Mouse (Mus musculus) embryonic facial prominence, embryonic 15.5 days (tissue): ENCODE data around the gene B3galt4. TPM values are rescaled to one million over a fixed set of nuclear protein-coding genes. Genes with fewer than 3 reads are reported as not detected.
A peak's percentile ranks its signal among the peaks of the same experiment; 100 is the strongest.

Experiments used
- ATAC-seq: fragments of 200-750 bp; cut with Nextera tagmentation; 2 replicates; pipeline ENCODE4 v1.8.0; 2017; ENCODE audit warnings: low read depth, moderate TSS enrichment; ENCODE audit not compliant: insufficient number of reproducible peaks, low FRiP score, low TSS enrichment
- H3K27ac ChIP-seq: fragments of 300-500 bp; sonication (generic); replicated peaks from 2 replicates; pipeline ENCODE4 v1.5.1; 2015; ENCODE audit warnings: mild to moderate bottlenecking, inconsistent platforms
- H3K27me3 ChIP-seq: fragments of 300-500 bp; sonication (generic); 2 replicates; pipeline ENCODE4 v1.6.1; 2015; ENCODE audit warnings: inconsistent platforms
- H3K36me3 ChIP-seq: fragments of 300-500 bp; sonication (generic); 2 replicates; pipeline ENCODE4 v1.6.1; 2015; ENCODE audit warnings: mild to moderate bottlenecking, inconsistent platforms
- H3K4me1 ChIP-seq: fragments of 300-500 bp; sonication (generic); 2 replicates; pipeline ENCODE4 v1.6.1; 2015; ENCODE audit warnings: inconsistent platforms
- H3K4me2 ChIP-seq: fragments of 300-500 bp; sonication (generic); replicated peaks from 2 replicates; pipeline ENCODE4 v1.6.1; 2015; ENCODE audit warnings: mild to moderate bottlenecking, inconsistent platforms
- H3K4me3 ChIP-seq: fragments of 300-500 bp; sonication (generic); replicated peaks from 2 replicates; pipeline ENCODE4 v1.5.1; 2015; ENCODE audit warnings: mild to moderate bottlenecking, inconsistent platforms
- H3K9ac ChIP-seq: fragments of 300-500 bp; sonication (generic); 2 replicates; pipeline ENCODE4 v1.6.1; 2015; ENCODE audit warnings: inconsistent platforms
- H3K9me3 ChIP-seq: fragments of 300-500 bp; sonication (generic); replicated peaks from 2 replicates; pipeline ENCODE4 v1.6.1; 2016; ENCODE audit warnings: inconsistent platforms
- WGBS: fragments of 180-500 bp; shearing (Covaris S2); methylation state at CpG from one replicate; pipeline ENCODE4 v1.1.7; 2015; 5-methylcytosine and 5-hydroxymethylcytosine counted together
- polyA plus RNA-seq: library from polyadenylated mRNA; unstranded; fragments of >200 nt; fragmentation: Nextera tagmentation; extraction: Ambion mirVana; gene quantifications from 2 replicates; pipeline ENCODE4 v1.2.1, GENCODE M21; 2015

Gene B3galt4
- polyA plus RNA-seq, 1 experiment from 2014 or later: 8.5 TPM

- peaks cover 48% of the 10 kb centered on the region for H3K36me3 ChIP-seq
- H3K4me3 ChIP-seq: no peak overlapping the region
- WGBS: 87% methylated on average over 16 of the region's 16 CpGs
- no peak overlapping the region for H3K27ac ChIP-seq
- no peak overlapping the region for H3K9ac ChIP-seq
- H3K9me3 ChIP-seq: no peaks in the 10 kb centered on the region
- H3K27me3 ChIP-seq: no peaks in the 10 kb centered on the region
- ATAC-seq: no peak
- H3K4me1 ChIP-seq: no peaks in the 10 kb centered on the region
- H3K4me2 ChIP-seq: no peak overlapping the region
These were observed 14.7 kb upstream of the B3galt4 start for GRCm38 (mm10) chr17:33965846-33966550.

- no peaks in the 10 kb centered on the region for H3K4me1 ChIP-seq
- H3K4me2 ChIP-seq: no peak overlapping the region
- H3K9ac ChIP-seq: no peak overlapping the region
- peaks cover 56% of the 10 kb centered on the region for H3K36me3 ChIP-seq
- H3K27me3 ChIP-seq: no peaks in the 10 kb centered on the region
- no peak for ATAC-seq
- 87% methylated on average over 17 of the region's 17 CpGs for WGBS
- H3K9me3 ChIP-seq: no peaks in the 10 kb centered on the region
- no peak overlapping the region for H3K4me3 ChIP-seq
- no peak overlapping the region for H3K27ac ChIP-seq
These were observed 14.0 kb upstream of the B3galt4 start for GRCm38 (mm10) chr17:33965082-33965845.

GRCm38 (mm10) chr17:33962876-33963275 is 11.6 kb upstream of the B3galt4 start:
- H3K27ac ChIP-seq: no peak overlapping the region
- 90% methylated on average over 7 of the region's 7 CpGs for WGBS
- no peaks in the 10 kb centered on the region for H3K4me1 ChIP-seq
- H3K4me3 ChIP-seq: no peak overlapping the region
- peaks cover 79% of the 10 kb centered on the region for H3K36me3 ChIP-seq
- H3K27me3 ChIP-seq: no peaks in the 10 kb centered on the region
- ATAC-seq: no peak
- H3K9me3 ChIP-seq: no peaks in the 10 kb centered on the region
- no peak overlapping the region for H3K9ac ChIP-seq
- no peak overlapping the region for H3K4me2 ChIP-seq

DNA sequence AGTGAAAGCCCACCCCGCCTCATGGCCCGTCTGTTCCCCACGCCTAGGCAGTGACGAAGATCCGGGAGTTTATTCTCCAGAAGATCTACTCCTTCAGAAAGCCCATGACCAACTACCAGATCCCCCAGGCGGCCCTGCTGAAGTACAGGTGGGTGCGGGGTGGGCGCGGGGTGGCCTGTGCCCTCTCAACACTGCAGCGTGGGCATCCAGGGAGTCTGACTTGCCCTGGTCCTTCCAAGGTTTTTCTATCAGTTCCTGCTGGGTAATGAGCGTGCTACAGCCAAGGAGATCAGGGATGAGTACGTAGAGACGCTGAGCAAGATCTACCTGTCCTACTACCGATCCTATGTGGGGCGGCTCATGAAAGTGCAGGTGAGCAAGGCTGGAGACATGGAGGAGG is 8.7 kb upstream of the B3galt4 start:
- Histone ChIP-seq H3K4me2 (no peak overlapping the region), H3K9ac (no peak overlapping the region), H3K4me3 (no peak overlapping the region), H3K27ac (no peak overlapping the region), H3K4me1 (peaks cover 11% of the 10 kb centered on the region), H3K36me3 (peaks cover 64% of the 10 kb centered on the region), H3K27me3 (no peaks in the 10 kb centered on the region), H3K9me3 (no peaks in the 10 kb centered on the region)
- WGBS: 94% methylated on average over 15 of the region's 15 CpGs
- ATAC-seq: no peak

GRCm38 (mm10) chr17:33959135-33959534 is 7.8 kb upstream of the B3galt4 start:
- Histone ChIP-seq H3K27ac (no peak overlapping the region), H3K9ac (no peak overlapping the region), H3K4me1 (peaks cover 17% of the 10 kb centered on the region), H3K4me2 (no peak overlapping the region), H3K9me3 (no peaks in the 10 kb centered on the region), H3K27me3 (no peaks in the 10 kb centered on the region), H3K4me3 (no peak overlapping the region), H3K36me3 (peaks cover 62% of the 10 kb centered on the region)
- ATAC-seq: no peak
- 92% methylated on average over 13 of the region's 13 CpGs for WGBS

GRCm38 (mm10) chr17:33958451-33958850 is 7.2 kb upstream of the B3galt4 start:
- peaks cover 24% of the 10 kb centered on the region for H3K4me1 ChIP-seq
- H3K4me2 ChIP-seq: no peak overlapping the region
- no peak for ATAC-seq
- peaks cover 61% of the 10 kb centered on the region for H3K36me3 ChIP-seq
- H3K27me3 ChIP-seq: no peaks in the 10 kb centered on the region
- WGBS: 95% methylated on average over 11 of the region's 11 CpGs
- H3K9ac ChIP-seq: no peak overlapping the region
- no peak overlapping the region for H3K4me3 ChIP-seq
- no peak overlapping the region for H3K27ac ChIP-seq
- no peaks in the 10 kb centered on the region for H3K9me3 ChIP-seq

DNA sequence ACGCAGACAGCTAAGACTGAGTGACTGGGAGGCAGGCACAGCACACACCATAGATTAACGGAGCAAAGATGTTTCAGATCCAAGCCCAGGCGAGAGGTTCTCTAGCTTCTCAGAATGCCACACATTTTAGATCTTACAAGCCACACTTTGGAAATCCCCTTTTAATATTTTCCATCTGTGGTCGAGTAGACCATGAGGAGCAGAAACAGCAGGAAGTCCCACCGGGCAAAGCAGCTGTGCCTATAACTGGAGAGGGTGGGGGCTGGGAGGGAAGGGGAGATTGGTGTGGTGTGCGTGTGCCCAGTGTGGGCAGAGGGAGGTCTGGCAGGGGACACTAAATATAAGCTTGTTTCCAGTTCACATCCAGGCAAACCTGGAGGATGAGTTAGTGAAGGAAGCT is 6.2 kb upstream of the B3galt4 start:
- Histone ChIP-seq H3K36me3 (peaks cover 61% of the 10 kb centered on the region), H3K27me3 (no peaks in the 10 kb centered on the region), H3K27ac (no peak overlapping the region), H3K9me3 (no peaks in the 10 kb centered on the region), H3K4me1 (peaks cover 34% of the 10 kb centered on the region), H3K9ac (no peak overlapping the region), H3K4me2 (no peak overlapping the region), H3K4me3 (no peak overlapping the region)
- ATAC-seq: no peak
- WGBS: 55% methylated on average over 6 of the region's 6 CpGs

- Histone ChIP-seq H3K4me3 (peak overlapping the region; percentile 87), H3K27me3 (no peaks in the 10 kb centered on the region), H3K9ac (peak overlapping the region; percentile 44), H3K4me2 (peak overlapping the region; percentile 70), H3K9me3 (no peaks in the 10 kb centered on the region), H3K27ac (peak overlapping the region; percentile 97), H3K4me1 (peaks cover 45% of the 10 kb centered on the region), H3K36me3 (peaks cover 60% of the 10 kb centered on the region)
- 10% methylated on average over 10 of the region's 10 CpGs for WGBS
- no peak for ATAC-seq
These were observed 5.0 kb upstream of the B3galt4 start for GRCm38 (mm10) chr17:33956336-33956735.

DNA sequence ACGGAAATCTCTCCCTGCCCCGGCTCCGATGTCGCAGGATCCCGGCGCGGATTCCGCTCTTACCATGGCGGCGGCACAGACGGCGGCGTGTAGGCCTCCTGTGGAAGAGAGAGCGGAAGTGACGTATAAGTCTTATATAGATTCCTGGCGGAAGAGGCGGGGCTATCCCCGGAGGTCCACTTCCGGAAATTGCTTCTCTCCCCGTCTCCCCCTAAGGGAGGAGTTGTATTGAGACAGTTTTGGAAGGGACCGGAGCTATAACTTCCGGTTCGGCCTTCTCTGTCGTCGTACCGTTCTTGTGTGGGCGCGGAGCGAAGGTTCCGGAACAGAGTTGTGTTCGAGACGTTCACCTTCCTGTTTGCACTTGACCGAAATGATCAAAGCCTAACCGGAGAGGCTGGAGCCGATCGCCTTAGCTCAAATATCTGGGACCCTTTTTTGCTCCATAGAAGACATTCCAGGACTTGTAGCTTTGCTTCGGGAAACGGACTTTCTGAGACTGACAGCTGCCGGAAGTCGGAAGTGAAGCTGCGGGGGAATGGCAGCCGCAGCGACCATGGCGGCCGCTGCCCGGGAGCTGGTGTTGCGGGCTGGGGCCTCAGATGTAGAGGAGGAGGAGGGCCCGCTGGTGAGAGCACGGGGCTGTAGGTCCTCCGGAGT is 4.4 kb upstream of the B3galt4 start, which contains the start of the genes Vps52 and Rps18:
TSS of gene Vps52 (plus strand) at position 258 of the 660 bp plus-strand sequence.
TSS of gene Rps18 (minus strand) at position 447 of the 660 bp plus-strand sequence.
- peak; percentile 87 for ATAC-seq
- H3K9me3 ChIP-seq: no peaks in the 10 kb centered on the region

DNA sequence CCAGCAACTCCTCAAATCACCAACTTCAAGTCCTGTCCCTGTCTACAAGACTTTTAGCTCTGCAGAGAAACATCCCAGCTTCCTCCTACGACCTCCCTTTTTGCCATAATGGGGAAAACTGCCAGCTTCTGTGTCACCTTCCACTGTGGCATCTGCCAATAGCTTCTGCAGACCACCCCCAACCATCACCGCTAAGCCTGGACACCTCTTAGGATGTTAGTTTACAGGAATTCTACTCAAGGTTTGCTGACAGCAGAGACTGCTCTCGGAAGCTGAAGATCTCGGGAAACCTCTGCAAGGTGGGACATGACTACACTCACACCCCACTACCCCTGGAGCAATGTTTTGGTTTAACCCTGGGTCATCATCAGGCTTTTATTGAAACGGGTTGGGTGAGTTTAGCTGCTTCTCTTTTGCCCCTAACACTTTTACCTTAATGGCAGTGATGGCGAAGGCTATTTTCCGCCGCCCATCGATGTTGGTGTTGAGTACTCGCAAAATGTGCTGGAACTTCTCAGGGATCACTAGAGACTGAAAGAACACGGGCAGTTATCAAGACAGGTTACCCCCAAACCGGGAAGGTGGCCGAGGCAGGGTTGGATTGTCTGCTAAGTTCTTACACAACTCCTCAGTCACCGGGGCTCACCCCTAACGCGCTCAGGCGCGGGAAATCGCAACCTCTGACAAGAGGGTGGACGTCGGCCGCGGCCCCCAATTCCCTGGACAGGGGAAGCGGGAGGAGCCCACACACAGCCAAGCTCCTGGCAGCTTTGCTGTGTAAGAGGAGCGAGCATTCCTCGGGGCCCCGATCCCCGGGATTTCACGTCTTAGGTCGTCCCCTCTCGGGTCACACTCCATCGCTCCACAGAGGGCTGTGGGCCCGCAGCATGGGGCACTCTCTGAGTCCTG is 3.6 kb upstream of the B3galt4 start:
- Histone ChIP-seq H3K4me3 (peak overlapping the region; percentile 87), H3K4me2 (peak overlapping the region; percentile 85), H3K9me3 (no peaks in the 10 kb centered on the region), H3K4me1 (peaks cover 59% of the 10 kb centered on the region), H3K36me3 (peaks cover 46% of the 10 kb centered on the region), H3K27ac (peak overlapping the region; percentile 97), H3K9ac (peak overlapping the region; percentile 97), H3K27me3 (no peaks in the 10 kb centered on the region)
- ATAC-seq: peak; percentile 1; the same call in 1 of the 2 replicates
- WGBS: under 1% methylated on average over 33 of the region's 33 CpGs

More for the DNA sequence above, 4.4 kb upstream of the B3galt4 start, which contains the start of the genes Vps52 and Rps18:
- Histone ChIP-seq H3K4me1 (peaks cover 51% of the 10 kb centered on the region), H3K9ac (peak within 1 kb of the TSS; percentile 97), H3K27me3 (no peaks in the 10 kb centered on the region), H3K36me3 (peaks cover 53% of the 10 kb centered on the region), H3K4me3 (peak within 1 kb of the TSS; percentile 87), H3K4me2 (peak within 1 kb of the TSS; percentile 85), H3K27ac (peak within 1 kb of the TSS; percentile 97)
- under 1% methylated on average over 50 of the region's 50 CpGs for WGBS
